Mouse (Mus musculus) testis, postnatal 14 days (tissue): ENCODE results near the gene Ppip5k2.
"Not testable (repeated sequence)": the region's sequence is repeated elsewhere in the genome, so short reads cannot be mapped to it uniquely, and the experiment has no call there.

Experiments used
- DNase-seq: peaks from one replicate; pipeline ENCODE4 v3.0.0; 2021; ENCODE audit warnings: low spot score

The Ppip5k2 gene

DNA sequence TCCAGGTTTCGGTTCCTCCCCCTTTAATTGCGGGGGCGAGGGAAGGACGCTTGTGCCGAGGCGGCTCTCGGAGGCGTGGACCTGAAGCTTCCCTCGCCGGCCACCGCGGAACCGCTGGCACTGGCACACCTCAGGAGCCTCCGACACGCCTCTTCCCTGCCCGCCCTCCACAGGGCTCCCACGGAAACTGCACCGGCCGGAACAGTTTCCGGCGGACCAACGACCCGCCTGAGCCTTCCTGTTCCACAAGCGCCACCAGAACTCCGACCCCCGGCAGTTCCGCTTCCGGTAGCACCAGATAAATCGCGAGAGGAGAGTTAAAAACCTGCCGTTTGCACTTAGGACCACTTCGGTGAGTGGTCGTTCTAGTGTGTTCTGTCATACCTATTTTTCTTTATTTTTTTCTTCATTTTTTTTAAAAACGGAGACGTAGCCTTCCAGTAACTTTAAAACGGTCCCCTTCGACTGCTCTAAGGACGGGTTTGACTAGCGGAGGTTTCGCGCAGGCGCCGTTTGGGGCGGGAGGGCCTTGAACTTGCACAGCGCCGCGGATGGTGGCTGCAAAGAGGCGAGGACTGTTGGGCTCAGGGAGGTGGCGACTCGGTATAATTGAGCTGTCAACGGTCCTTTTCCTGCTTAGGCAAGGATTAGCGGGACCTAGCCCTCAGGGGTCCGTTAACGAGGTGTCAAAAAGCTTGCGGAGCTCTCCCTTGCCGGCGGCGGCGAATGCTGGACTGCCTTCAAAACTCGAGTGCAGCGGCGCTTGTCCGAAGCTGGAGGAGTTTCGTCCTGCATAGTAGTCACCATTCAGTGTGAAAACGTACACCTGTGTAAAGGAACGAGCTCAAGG lies at the start of gene Ppip5k2, which contains the start of gene Gin1:
Ppip5k2 (minus strand) TSS at position 508 of the 850 bp plus-strand sequence.
Gin1 (plus strand) TSS at position 269 of the 850 bp plus-strand sequence.
- DNase-seq, result peak; percentile 95

DNA sequence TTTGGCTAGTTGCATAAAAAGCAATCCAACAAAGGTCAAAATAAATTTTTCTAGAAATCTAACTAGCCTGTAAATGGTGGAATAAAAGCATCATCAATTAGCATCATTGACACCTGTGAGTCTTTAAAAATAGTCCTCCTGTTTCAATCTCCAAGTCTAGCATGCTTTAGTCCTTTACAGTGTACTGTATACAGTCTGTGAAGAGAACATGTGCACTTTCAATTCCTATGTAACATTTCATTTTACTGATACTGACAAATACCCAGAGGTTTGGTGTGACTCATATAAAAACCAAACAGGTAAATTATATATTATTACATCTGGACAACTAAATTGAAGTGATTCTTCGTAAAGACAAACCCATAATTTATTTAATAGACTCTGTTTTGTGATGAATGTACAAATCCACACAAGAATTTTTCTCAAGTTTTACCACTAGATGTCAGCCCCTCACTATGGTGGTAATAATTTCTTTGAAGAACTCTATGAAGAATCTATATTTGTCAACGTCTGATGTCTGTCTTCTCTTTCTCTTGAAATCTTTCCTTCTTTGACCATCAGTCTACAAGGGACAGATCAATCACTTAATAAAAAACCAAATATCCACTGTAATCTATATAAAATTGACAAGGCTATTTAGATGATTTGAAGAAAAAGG lies 39.2 kb upstream of the Ppip5k2 start:
- DNase-seq, result no peak

- no peak for DNase-seq
Measured at GRCm38 (mm10) chr1:97804520-97804919, 34.3 kb upstream of the Ppip5k2 start.

DNA sequence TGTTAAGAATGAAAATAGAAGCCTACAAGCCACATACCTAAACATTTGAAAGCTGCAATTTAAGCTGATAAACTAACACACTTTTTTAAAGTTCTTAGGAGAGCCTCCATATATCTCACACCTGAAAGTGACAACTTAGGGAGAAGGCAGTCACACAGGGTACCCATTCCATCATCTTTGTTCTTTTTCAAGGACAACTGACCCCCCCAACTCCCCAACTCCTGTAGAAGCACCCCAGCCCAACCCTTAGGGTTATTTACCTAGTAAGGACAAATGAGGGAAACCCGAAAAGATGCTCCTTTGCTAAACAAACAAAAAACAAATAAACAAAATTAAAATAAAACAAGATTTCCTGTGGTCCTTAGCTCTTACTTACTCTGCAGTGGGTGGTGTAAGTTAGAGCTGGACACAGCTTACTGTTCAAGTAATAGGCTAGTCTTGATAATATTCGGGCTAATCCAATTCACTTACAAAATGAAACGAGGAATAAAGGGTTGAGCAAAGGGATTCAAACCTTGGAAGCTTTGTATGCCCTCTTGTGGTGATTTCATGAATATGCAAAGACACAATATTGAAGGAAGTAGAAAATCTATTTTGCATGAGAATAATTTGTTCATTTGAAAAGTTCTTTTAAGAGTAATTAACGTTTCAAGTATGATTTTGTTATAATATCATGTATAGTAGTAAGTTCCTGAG lies 32.1 kb upstream of the Ppip5k2 start:
- no peak for DNase-seq

DNA sequence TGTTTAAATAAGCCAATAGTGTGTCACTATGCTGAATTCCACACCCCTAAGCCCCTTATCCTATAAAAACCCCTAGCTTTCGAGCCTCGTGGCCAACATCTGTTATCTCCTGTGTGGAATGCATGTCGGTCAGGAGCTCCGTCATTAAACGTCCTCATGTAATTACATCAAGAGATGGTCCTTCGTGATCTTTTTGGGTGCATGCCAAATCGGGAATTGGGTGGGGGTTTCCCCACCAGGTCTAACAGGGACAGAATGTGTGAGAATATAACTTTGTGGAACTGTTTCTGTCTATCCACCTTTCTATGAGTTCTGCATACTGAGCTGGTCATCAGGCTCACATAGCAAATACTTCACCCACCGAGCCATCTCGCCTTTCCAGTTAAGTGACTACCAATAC lies 25.7 kb upstream of the Ppip5k2 start:
- DNase-seq, result no peak

- no peak for DNase-seq
Measured at GRCm38 (mm10) chr1:97794110-97794509, 23.9 kb upstream of the Ppip5k2 start.

- no peak for DNase-seq
Measured at GRCm38 (mm10) chr1:97788490-97788889, 18.3 kb upstream of the Ppip5k2 start.

DNA sequence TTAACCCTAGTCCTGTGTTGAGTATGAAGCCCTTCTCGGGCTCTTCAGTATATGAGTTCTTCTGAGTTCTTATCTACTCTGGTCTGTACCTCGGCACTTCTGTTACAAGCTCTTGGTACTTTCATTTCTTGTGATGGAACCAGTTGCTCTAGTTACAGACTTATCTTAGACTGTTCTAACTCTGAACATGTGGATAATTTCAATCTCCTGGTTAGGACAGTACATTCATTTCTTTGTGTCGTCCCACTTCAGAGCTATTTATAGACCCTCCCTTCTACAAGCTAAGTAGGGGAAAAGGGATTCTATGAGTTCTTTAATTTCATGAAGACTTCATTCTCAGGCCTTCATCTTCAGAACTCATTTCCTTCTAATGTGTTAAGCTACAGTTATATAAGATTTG lies 17.5 kb upstream of the Ppip5k2 start:
- DNase-seq, result no peak

- DNase-seq, result no peak
Measured at GRCm38 (mm10) chr1:97785685-97786393, 15.6 kb upstream of the Ppip5k2 start.

DNA sequence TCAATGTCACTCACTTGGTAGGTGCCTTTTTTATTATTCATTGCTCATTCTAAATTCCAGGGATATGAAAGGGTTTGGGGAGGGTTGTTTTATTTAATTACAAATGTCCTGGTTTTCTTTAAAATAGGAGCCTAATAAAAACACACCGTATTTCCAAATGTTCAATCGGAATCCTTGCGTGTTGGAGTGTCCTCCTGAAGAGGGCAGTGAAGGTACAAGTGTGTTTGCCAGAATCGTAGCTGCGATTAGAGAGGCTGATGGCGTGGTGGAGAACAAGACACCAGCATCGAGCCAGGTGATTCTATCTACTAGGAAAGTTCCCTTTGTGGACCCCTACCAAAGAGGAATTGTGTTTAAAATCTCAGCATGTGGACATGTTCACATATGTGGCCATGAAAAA lies 14.7 kb upstream of the Ppip5k2 start:
- DNase-seq, result no peak

- no peak for DNase-seq
Measured at GRCm38 (mm10) chr1:97781674-97782073, 11.5 kb upstream of the Ppip5k2 start.

GRCm38 (mm10) chr1:97773973-97774372 lies 3.8 kb upstream of the Ppip5k2 start:
- DNase-seq, result no peak

- no peak for DNase-seq
Measured at GRCm38 (mm10) chr1:97773362-97773761, 3.2 kb upstream of the Ppip5k2 start.

DNA sequence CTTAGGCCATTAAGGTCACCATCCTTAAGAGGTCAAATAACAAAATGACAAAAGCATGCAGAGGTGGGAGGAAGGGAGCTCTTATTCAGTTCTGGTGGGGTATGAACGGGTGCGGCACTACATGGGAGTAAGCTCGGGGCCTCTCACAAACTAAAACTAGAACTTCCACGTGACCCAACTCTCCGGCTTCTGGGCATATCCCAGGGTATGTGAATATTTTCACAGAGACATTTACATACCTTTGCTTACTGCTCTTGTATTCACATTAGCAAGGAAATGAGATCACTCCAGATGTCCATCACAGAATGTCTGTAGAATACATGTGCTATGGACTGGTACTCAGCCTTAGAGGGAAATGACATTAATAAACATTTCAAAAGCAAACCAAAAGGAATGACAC lies 1.5 kb upstream of the Ppip5k2 start:
- no peak for DNase-seq

DNA sequence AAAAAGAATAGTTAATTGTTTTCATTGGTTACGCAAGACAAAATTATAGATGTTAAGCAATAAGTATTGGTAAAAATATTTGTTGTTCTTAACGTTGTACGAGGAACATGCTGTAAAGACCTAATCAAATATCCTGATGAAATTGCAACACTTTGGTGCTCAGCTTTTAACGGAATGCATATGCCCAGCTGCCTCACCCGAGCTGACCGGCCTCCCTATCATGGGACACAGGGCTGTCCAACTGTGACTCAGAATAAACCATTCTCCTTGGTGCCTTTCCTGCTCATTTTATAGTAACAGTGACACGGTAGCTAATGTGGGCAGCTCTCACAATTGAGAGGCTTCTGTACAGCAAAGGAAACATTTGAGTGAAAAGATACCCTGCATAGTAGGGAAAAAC lies 907 bp upstream of the Ppip5k2 start:
- DNase-seq, result no peak

DNA sequence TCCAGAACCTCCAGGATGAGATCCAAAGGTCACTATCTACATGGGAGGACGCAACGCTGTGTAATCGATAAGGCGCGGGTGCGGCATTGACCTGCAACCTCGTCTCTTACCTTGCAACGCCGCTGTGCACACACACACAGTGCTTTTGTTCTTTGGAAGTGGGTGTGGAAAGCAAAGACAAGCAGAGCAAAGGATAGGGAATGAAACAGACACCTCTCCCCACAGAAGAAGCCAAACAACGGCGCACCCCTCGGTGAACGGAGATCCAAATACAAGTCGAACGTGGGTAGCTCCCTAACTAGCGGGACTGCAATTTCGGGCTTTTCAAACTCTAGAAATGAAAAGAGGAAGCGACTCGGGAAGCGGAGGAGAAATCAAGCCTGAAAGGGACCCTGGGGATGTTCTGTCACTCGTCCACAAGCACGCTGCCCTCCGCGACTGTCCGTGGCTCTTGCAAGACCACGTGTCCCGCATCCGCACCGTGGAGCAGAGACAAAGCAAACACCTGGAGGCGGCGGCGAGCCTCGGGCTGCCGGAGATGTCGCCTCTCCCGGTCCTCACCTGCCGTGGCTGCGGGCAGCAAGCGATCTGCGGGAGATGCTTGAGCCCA lies 812 bp downstream of the Ppip5k2 start:
- peak; percentile 28 for DNase-seq

DNA sequence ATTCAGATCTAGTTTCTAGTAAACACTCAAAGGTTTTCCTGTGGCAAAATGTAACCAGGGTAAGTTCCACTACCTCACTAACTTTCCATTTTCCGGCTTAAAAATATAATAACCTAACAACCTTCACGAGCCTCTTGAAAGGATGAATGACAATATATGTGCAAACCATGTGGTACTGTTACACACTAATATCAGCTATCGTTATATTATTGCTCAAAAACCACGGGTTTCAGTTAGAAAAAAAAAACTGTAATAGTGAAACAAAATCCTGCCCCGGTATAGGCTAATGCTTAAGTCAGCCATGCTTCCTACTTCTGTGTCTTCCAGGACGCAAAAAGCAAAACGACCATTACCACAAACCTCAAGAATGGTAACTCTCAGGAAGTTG lies 1.3 kb downstream of the Ppip5k2 start:
- DNase-seq, result no peak

DNA sequence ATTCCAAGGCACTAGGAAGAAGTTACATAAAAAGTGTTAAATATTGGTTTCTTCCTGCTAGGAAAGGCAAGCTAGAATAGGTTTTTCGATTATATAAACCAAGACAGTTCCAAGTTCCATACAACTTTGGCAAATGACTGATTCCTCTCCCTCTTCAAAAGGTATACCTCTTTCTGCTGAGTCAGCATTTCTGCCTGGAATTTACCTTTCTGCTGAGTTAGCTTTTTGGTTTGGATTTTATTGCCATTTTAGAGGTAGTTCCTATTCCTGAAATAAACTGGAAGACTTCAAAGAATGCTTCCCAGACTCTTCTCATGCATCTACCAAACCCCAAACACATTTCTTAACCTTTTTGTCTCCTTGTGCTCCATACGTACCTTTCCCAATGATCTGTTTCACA lies 2.1 kb downstream of the Ppip5k2 start:
- no peak for DNase-seq

DNA sequence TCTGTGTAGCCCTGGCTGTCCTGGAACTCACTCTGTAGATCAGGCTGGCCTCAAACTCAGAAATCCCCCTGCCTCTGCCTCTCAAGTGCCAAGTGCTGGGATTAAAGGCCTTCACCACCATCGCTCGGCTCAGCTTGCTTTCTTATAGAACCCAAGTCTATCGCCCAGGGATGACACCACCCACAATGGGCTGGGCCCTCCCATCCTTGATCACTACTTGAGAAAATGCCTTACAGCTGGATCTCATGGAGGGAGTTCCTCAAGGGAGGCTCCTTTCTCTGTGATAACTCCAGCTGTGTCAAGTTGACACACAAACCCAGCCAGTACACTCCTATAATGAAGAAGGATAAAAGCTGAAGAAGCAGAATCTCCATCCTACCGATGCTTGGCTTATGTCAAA lies 4.5 kb downstream of the Ppip5k2 start:
- DNase-seq, result not testable (repeated sequence)

GRCm38 (mm10) chr1:97761477-97761876 lies 8.7 kb downstream of the Ppip5k2 start:
- no peak for DNase-seq

DNA sequence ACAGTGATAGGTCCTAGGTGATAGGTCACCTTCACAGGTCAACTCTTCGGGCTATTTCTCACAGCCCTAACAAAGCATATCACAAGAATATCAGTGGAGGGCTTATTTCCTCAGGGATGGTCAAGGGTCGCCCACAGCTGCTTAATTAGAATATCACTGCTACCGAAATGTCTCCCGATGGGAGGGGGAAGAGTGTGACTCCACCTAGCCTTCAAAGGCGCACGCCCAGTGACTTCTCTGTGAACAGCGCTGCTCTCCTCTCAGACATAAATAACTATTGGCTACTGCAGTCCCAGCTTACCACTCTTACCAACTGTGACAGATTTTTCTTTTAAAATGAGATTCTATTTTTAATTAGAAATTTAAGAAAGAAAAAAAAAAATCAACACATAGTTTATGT lies 9.6 kb downstream of the Ppip5k2 start:
- no peak for DNase-seq

DNA sequence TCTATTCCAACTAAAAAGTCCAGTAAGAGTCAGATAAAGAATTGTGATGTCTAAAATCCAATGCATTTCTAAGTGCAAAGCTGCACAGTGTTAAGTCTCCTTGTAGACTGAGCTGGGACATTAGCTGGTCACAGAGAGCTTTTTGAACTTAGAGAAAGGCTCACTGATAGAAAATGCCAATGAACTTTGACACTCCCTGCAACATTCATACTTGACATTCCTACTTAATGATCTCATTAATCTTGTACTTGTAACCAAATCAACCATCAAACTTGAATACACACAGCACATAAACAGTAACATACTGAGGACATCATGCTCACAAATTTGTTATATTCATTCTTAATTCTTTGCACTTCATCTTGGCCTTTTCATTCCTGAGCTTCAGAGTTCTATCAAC lies 10.4 kb downstream of the Ppip5k2 start:
- no peak for DNase-seq
